Comparison of ENCODE assay signal across 9 mouse cellular contexts in genomic region chr9:107675671-107676301, GRCm38 (mm10). TPM values are rescaled to one million over a fixed set of nuclear protein-coding genes. Genes with fewer than 3 reads are reported as not detected.
A peak's percentile ranks its signal among the peaks of the same experiment; 100 is the strongest.
DNase-seq lines count a peak whose midpoint lies in the region; ATAC-seq and TF ChIP-seq lines count a peak whose summit lies in the region.
"Had no signal": no experiment of that assay in that cellular context is flagged by ENCODE, and none has a peak within 500 bp of the region (broad histone marks: within the 10 kb centered on the region; RNA-seq: fewer than 3 reads in every experiment).

No protein-coding gene starts in this region.

- under 1% methylated on average over 39 of the region's 39 CpGs for WGBS in forebrain, embryonic 15.5 days

- peak overlapping the region; percentile 73 for H3K4me3 ChIP-seq in E14TG2a.4 (replicated peaks; ENCODE audit: low read length)
- H3K4me3 ChIP-seq in forebrain, embryonic 15.5 days, result peak overlapping the region; percentile 33

- H3K4me2 ChIP-seq in forebrain, embryonic 15.5 days (replicated peaks), result peak overlapping the region; percentile 56

- DNase-seq in brain, embryonic 14.5 days (ENCODE audit: low read depth), result peak; percentile 90
- peak; percentile 56 to 67 for DNase-seq in layer of hippocampus, postnatal 14 days (ENCODE audit: low spot score in 2 of 2)
- DNase-seq in lung, postnatal 25 days (ENCODE audit: low spot score), result peak; percentile 66
- peak; percentile 85 for DNase-seq in retina, embryonic 14.5 days (ENCODE audit: low spot score)
- peak; percentile 80 for DNase-seq in thymus, postnatal 4 days

- H3K4me1 ChIP-seq in E14TG2a.4 (replicated peaks; ENCODE audit: low read depth, low read length), result peaks cover 41% of the 10 kb centered on the region
- peaks cover 18% of the 10 kb centered on the region for H3K4me1 ChIP-seq in forebrain, embryonic 15.5 days

- H3K36me3 ChIP-seq in E14TG2a.4 (ENCODE audit: insufficient read depth, low read length), result no peaks in the 10 kb centered on the region
- H3K36me3 ChIP-seq in forebrain, embryonic 15.5 days, result no peaks in the 10 kb centered on the region

- H3K27me3 ChIP-seq in E14TG2a.4 (ENCODE audit: insufficient read depth, low read length), result peaks cover 60% of the 10 kb centered on the region
- peaks cover 25% of the 10 kb centered on the region for H3K27me3 ChIP-seq in forebrain, embryonic 15.5 days

- no peak; the same call in 1 of the 2 replicates for TF ChIP-seq CTCF in E14TG2a.4 (conservative IDR thresholded peaks at IDR 0.05; ENCODE audit: low read length)
- TF ChIP-seq CTCF in brain, embryonic 14.5 days (IDR thresholded peaks at IDR 0.05; ENCODE audit: borderline replicate concordance, extremely low read depth, insufficient read depth, insufficient read length), result peak; percentile 87

- ATAC-seq in forebrain, embryonic 15.5 days (replicated peaks), result peak; percentile 46
- peak; percentile 50 to 77; a peak in 3 of 4 replicates for ATAC-seq in hematopoietic stem cell, adult 5-6 weeks (replicated peaks in 1 of 2; ENCODE audit: insufficient read depth in 1 of 2, low FRiP score in 2 of 2, low TSS enrichment in 1 of 2, low read depth in 1 of 2, poor library complexity in 2 of 2, severe bottlenecking in 2 of 2)

- no peak overlapping the region for H3K27ac ChIP-seq in forebrain, embryonic 15.5 days (replicated peaks)

- peak overlapping the region; percentile 8 for H3K9ac ChIP-seq in forebrain, embryonic 15.5 days (replicated peaks)

- no peaks in the 10 kb centered on the region for H3K9me3 ChIP-seq in E14TG2a.4 (ENCODE audit: low read length)
- H3K9me3 ChIP-seq in forebrain, embryonic 15.5 days, result no peaks in the 10 kb centered on the region

- TF ChIP-seq POLR2A in brain, embryonic 14.5 days (IDR thresholded peaks at IDR 0.05; ENCODE audit: borderline replicate concordance, extremely low read depth, insufficient read depth, insufficient read length, poor library complexity, severe bottlenecking), result no peak

RNA-seq across cellular contexts. Expression of gene Gnat1, which starts 3.7 kb away (rescaled TPM):
- polyA plus RNA-seq in brain, embryonic 14.5 days (2012; rRNA removed), result 0.39 and 0.48 TPM in 2 replicates
- 1.7 and 1.8 TPM in 2 replicates for polyA plus RNA-seq in forebrain, embryonic 15.5 days (2015; fragmentation: Nextera tagmentation; extraction: Ambion mirVana)
- not detected in 2 replicates for total RNA-seq in hematopoietic stem cell, adult 5-6 weeks (2017)
- under 1 TPM in 1 of 2 experiments, not detected in 1; 0.60 TPM for total RNA-seq in layer of hippocampus, postnatal 14 days (2021)
- total RNA-seq: gastrocnemius, adult 8-10 months had no signal

RNA-seq across cellular contexts. Expression of gene Slc38a3, which starts 6.5 kb away (rescaled TPM):
- 79.7 and 82.3 TPM in 2 replicates for polyA plus RNA-seq in brain, embryonic 14.5 days (2012; rRNA removed)
- 24.2 and 24.4 TPM in 2 replicates for polyA plus RNA-seq in forebrain, embryonic 15.5 days (2015; fragmentation: Nextera tagmentation; extraction: Ambion mirVana)
- not detected in 2 replicates for total RNA-seq in hematopoietic stem cell, adult 5-6 weeks (2017)
- total RNA-seq in layer of hippocampus, postnatal 14 days (2021), result 10 to 100 TPM; 83.3 to 98.4 TPM

RNA-seq across cellular contexts. Expression of gene Sema3f, which starts 34.5 kb away (rescaled TPM):
- polyA plus RNA-seq in brain, embryonic 14.5 days (2012; rRNA removed), result 163 and 176 TPM in 2 replicates
- 13.7 and 14.6 TPM in 2 replicates for polyA plus RNA-seq in forebrain, embryonic 15.5 days (2015; fragmentation: Nextera tagmentation; extraction: Ambion mirVana)
- 0.89 and 1.2 TPM in 2 replicates for total RNA-seq in hematopoietic stem cell, adult 5-6 weeks (2017)
- total RNA-seq in layer of hippocampus, postnatal 14 days (2021), result 1 to 10 TPM; 4.3 to 4.8 TPM

RNA-seq across cellular contexts. Expression of gene Gnai2, which starts 40.6 kb away (rescaled TPM):
- polyA plus RNA-seq in brain, embryonic 14.5 days (2012; rRNA removed), result 488 and 561 TPM in 2 replicates
- polyA plus RNA-seq in forebrain, embryonic 15.5 days (2015; fragmentation: Nextera tagmentation; extraction: Ambion mirVana), result 335 and 338 TPM in 2 replicates
- total RNA-seq in hematopoietic stem cell, adult 5-6 weeks (2017), result 345 and 415 TPM in 2 replicates
- 100 to 1,000 TPM; 215 to 224 TPM for total RNA-seq in layer of hippocampus, postnatal 14 days (2021)

Comparison
In these comparisons a context has a peak if more than half of its experiments do, and no peak if none do; other contexts are left out.
1. RNA of gene Slc38a3, which starts 6.5 kb away (total RNA-seq): 83.3 to 98.4 TPM in layer of hippocampus, postnatal 14 days; not detected in hematopoietic stem cell, adult 5-6 weeks; every median in the first group is over 10 times any median in the second.
2. Peak in every context shown above with its lines, with median percentiles within 50 percentile points of each other: DNase-seq.